Mouse (Mus musculus): ENCODE measurements around the gene Rffl. TPM values are rescaled to one million over a fixed set of nuclear protein-coding genes. Genes with fewer than 3 reads are reported as not detected.

The Rffl gene
- polyA plus RNA-seq, 1 experiment from 2014 or later = 5.0 TPM

GRCm38 (mm10) chr11:82904952-82905351, 33.9 kb upstream of the Rffl start:
- WGBS = 79% methylated on average over 7 of the region's 8 CpGs
- H3K4me1 ChIP-seq (replicated peaks; ENCODE audit: control insufficient read depth, insufficient read depth, low read length) = peaks cover 7% of the 10 kb centered on the region
- DNase-seq (ENCODE audit: low spot score) = no peak
- peaks cover 62% of the 10 kb centered on the region for H3K36me3 ChIP-seq (replicated peaks; ENCODE audit: control insufficient read depth, insufficient read depth)
- H3K4me3 ChIP-seq (replicated peaks; ENCODE audit: low read length) = no peak overlapping the region
- no peak overlapping the region for H3K4me2 ChIP-seq (replicated peaks)
- no peak overlapping the region for H3K27ac ChIP-seq
- no peak overlapping the region for H3K9ac ChIP-seq
- ATAC-seq (ENCODE audit: low FRiP score) = no peak
- no peaks in the 10 kb centered on the region for H3K27me3 ChIP-seq (ENCODE audit: control insufficient read depth, insufficient read depth, low read length)
- H3K9me3 ChIP-seq (ENCODE audit: control insufficient read depth, low read length) = no peaks in the 10 kb centered on the region

DNA sequence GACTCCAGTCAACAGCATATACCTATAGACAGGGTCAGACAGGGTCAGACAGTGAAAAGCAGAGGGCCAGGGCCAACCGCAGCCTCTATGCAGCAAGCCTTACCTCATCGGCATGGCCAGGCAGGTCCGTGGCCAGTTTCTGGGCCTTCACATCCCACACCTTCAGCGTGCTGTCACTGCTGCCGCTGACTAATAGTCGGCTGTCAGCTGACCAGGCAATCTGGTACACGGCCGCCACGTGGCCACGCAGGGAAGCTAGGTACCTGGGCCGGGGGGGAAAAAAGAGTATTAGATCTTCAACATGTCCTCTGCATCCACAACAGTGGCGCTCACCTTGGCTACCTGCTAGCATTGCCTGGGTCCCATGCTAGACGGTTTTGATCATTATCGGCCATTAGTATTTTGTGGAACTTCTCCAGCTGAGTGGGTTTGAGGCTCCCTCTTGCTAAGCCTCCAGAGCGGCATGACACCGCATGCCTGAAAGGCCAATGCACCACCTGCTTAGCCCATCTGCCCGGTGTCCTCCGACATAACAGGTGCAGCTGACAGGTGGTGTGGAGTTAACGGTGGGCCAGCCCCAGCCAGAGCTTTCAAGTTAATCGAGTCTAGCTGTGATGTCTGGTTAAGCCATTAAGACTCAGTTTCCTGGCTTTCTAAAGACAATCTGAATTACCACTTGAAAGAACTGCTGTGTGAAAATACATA, 30.7 kb upstream of the Rffl start:
- H3K36me3 ChIP-seq (replicated peaks; ENCODE audit: control insufficient read depth, insufficient read depth) = peaks cover 89% of the 10 kb centered on the region
- ATAC-seq (ENCODE audit: low FRiP score) (no peak), DNase-seq (ENCODE audit: low spot score) (no peak)
- H3K4me2 ChIP-seq (replicated peaks) = no peak overlapping the region
- H3K27ac ChIP-seq = no peak overlapping the region
- H3K9me3 ChIP-seq (ENCODE audit: control insufficient read depth, low read length) = no peaks in the 10 kb centered on the region
- no peaks in the 10 kb centered on the region for H3K27me3 ChIP-seq (ENCODE audit: control insufficient read depth, insufficient read depth, low read length)
- WGBS = 91% methylated on average over 20 of the region's 20 CpGs
- no peak overlapping the region for H3K9ac ChIP-seq
- no peak overlapping the region for H3K4me3 ChIP-seq (replicated peaks; ENCODE audit: low read length)
- no peaks in the 10 kb centered on the region for H3K4me1 ChIP-seq (replicated peaks; ENCODE audit: control insufficient read depth, insufficient read depth, low read length)

DNA sequence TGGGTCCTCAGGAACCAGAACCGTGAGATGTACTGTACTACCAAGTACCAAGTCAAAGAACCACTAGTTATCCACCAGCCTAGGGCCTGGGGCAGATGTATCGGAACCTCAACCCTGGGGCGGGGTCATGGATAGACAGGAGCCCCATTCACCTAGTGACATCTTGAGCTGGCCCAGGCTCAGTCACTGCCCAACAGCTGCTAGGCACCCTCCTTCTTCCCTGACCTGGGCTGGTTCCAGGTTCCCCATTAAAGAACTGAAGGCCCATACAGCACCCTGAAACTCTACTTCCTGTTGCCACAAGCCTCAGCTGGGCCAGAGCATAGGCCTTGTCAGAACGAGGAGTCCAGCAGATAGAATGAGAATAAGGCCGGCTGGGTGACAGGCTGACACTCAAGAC, 28.7 kb upstream of the Rffl start:
- H3K27me3 ChIP-seq (ENCODE audit: control insufficient read depth, insufficient read depth, low read length) = no peaks in the 10 kb centered on the region
- H3K4me3 ChIP-seq (replicated peaks; ENCODE audit: low read length) = no peak overlapping the region
- DNase-seq (ENCODE audit: low spot score) (no peak), ATAC-seq (ENCODE audit: low FRiP score) (no peak)
- no peak overlapping the region for H3K27ac ChIP-seq
- H3K36me3 ChIP-seq (replicated peaks; ENCODE audit: control insufficient read depth, insufficient read depth) = peaks cover 74% of the 10 kb centered on the region
- H3K4me1 ChIP-seq (replicated peaks; ENCODE audit: control insufficient read depth, insufficient read depth, low read length) = no peaks in the 10 kb centered on the region
- H3K4me2 ChIP-seq (replicated peaks) = no peak overlapping the region
- 96% methylated on average over 5 of the region's 5 CpGs for WGBS
- no peaks in the 10 kb centered on the region for H3K9me3 ChIP-seq (ENCODE audit: control insufficient read depth, low read length)
- no peak overlapping the region for H3K9ac ChIP-seq

DNA sequence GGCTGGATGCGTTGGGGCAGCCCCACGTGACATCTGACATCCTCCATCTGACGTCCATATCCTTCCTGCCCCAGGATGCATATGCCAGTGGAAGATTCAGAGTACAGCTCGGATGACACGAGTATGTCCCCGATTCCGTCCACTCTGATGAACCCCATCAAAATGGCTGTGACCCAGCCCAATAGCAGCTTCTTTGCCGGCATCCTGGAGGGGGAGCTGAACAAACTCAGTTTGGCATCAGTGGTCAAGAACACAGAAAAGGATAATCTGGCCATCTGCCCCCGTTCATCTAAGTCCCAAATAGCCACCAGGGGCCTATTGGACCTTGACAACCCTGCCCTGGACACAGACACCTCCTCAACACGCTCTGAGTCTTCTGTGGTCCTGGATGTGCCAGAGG, 26.5 kb upstream of the Rffl start:
- Histone ChIP-seq H3K4me3 (replicated peaks; ENCODE audit: low read length) (no peak overlapping the region), H3K27ac (no peak overlapping the region), H3K36me3 (replicated peaks; ENCODE audit: control insufficient read depth, insufficient read depth) (peaks cover 52% of the 10 kb centered on the region), H3K27me3 (ENCODE audit: control insufficient read depth, insufficient read depth, low read length) (no peaks in the 10 kb centered on the region), H3K9ac (no peak overlapping the region), H3K4me2 (replicated peaks) (no peak overlapping the region), H3K9me3 (ENCODE audit: control insufficient read depth, low read length) (no peaks in the 10 kb centered on the region), H3K4me1 (replicated peaks; ENCODE audit: control insufficient read depth, insufficient read depth, low read length) (no peaks in the 10 kb centered on the region)
- 88% methylated on average over 10 of the region's 10 CpGs for WGBS
- ATAC-seq (ENCODE audit: low FRiP score) (no peak), DNase-seq (ENCODE audit: low spot score) (no peak)

DNA sequence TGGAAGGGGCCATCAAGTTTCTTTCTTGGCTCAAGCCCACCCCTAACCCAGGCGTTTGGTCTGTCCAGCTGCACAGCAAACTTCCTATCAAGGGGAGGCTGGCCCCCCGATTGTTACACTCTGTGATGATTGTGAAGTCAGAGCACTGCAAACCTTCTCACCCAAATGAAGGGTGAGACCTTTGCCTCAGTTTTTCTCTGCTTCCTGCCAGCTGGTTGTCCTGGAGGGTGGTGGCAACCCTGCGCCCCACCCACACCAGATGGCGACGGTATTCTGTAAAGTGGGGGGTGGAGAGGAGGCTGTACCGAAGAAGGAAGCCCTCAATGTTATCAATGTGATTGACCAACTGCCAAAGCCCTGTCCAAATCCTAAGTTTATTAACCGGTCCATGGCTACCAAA, 20.9 kb upstream of the Rffl start, which contains the start of gene Fndc8:
Gene Fndc8, plus strand, starts transcription at position 189 of the 400 bp plus-strand sequence.
- ATAC-seq (ENCODE audit: low FRiP score) = no peak
- Histone ChIP-seq H3K4me2 (replicated peaks) (no peak within 1 kb of the TSS), H3K4me3 (replicated peaks; ENCODE audit: low read length) (no peak within 1 kb of the TSS), H3K36me3 (replicated peaks; ENCODE audit: control insufficient read depth, insufficient read depth) (0 out of 2 replicates have a peak, but pooled peaks cover under 1% of the 10 kb centered on the region), H3K9ac (no peak within 1 kb of the TSS), H3K27me3 (ENCODE audit: control insufficient read depth, insufficient read depth, low read length) (0 out of 2 replicates have a peak, but pooled peaks cover 6% of the 10 kb centered on the region), H3K27ac (no peak within 1 kb of the TSS), H3K4me1 (replicated peaks; ENCODE audit: control insufficient read depth, insufficient read depth, low read length) (peaks cover 18% of the 10 kb centered on the region), H3K9me3 (ENCODE audit: control insufficient read depth, low read length) (no peaks in the 10 kb centered on the region)
- 63% methylated on average over 7 of the region's 7 CpGs for WGBS
- no peak for DNase-seq (ENCODE audit: low spot score)

DNA sequence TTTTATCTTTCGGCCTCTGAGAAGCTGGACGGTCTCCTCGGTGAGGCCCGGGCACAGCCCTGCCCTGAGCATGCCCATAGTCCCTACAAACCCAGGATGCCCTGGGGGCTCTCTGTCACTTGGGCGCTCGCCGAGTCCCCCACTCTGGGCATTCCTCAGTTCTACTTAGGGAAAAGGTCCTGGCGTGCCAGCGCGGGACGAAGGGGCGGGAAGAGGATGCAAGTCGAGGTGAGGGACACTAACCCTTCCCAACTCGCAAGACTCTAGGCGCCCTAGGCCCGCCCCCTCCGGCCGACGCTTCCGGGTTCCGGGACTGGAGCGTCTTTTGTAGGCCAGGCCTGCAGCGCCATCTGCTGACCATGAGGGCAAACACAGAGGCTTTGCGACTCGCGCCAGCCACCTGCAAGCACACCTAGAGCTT, 19.3 kb upstream of the Rffl start, which contains the start of gene Rad51d:
Gene Rad51d, minus strand, starts transcription at position 273 of the 421 bp plus-strand sequence.
- H3K4me2 ChIP-seq (replicated peaks) = peak within 1 kb of the TSS; percentile 94
- H3K4me3 ChIP-seq (replicated peaks; ENCODE audit: low read length) = peak within 1 kb of the TSS; percentile 55
- ATAC-seq (ENCODE audit: low FRiP score) (peak; percentile 86), DNase-seq (ENCODE audit: low spot score) (peak; percentile 96)
- 0 out of 2 replicates have a peak, but pooled peaks cover 6% of the 10 kb centered on the region for H3K27me3 ChIP-seq (ENCODE audit: control insufficient read depth, insufficient read depth, low read length)
- WGBS = under 1% methylated on average over 26 of the region's 26 CpGs
- no peaks in the 10 kb centered on the region for H3K9me3 ChIP-seq (ENCODE audit: control insufficient read depth, low read length)
- no peaks in the 10 kb centered on the region for H3K36me3 ChIP-seq (replicated peaks; ENCODE audit: control insufficient read depth, insufficient read depth)
- H3K27ac ChIP-seq = peak within 1 kb of the TSS; percentile 9; the same call in 1 of the 2 replicates
- H3K9ac ChIP-seq = peak within 1 kb of the TSS; percentile 57
- peaks cover 18% of the 10 kb centered on the region for H3K4me1 ChIP-seq (replicated peaks; ENCODE audit: control insufficient read depth, insufficient read depth, low read length)

GRCm38 (mm10) chr11:82889524-82890341, 18.7 kb upstream of the Rffl start:
- Histone ChIP-seq H3K27ac (peak overlapping the region; percentile 9; the same call in 1 of the 2 replicates), H3K4me1 (replicated peaks; ENCODE audit: control insufficient read depth, insufficient read depth, low read length) (peaks cover 18% of the 10 kb centered on the region), H3K36me3 (replicated peaks; ENCODE audit: control insufficient read depth, insufficient read depth) (no peaks in the 10 kb centered on the region), H3K9me3 (ENCODE audit: control insufficient read depth, low read length) (no peaks in the 10 kb centered on the region), H3K4me2 (replicated peaks) (peak overlapping the region; percentile 94), H3K9ac (peak overlapping the region; percentile 57), H3K27me3 (ENCODE audit: control insufficient read depth, insufficient read depth, low read length) (0 out of 2 replicates have a peak, but pooled peaks cover 6% of the 10 kb centered on the region), H3K4me3 (replicated peaks; ENCODE audit: low read length) (peak overlapping the region; percentile 55)
- ATAC-seq (ENCODE audit: low FRiP score) = peak; percentile 59
- DNase-seq (ENCODE audit: low spot score) = peak; percentile 37
- WGBS = 9% methylated on average over 30 of the region's 31 CpGs

GRCm38 (mm10) chr11:82888491-82888946, 17.5 kb upstream of the Rffl start:
- WGBS = 40% methylated on average over 10 of the region's 10 CpGs
- 0 out of 2 replicates have a peak, but pooled peaks have one; percentile 35 for ATAC-seq (ENCODE audit: low FRiP score)
- H3K9ac ChIP-seq = peak overlapping the region; percentile 16; the same call in 1 of the 2 replicates

DNA sequence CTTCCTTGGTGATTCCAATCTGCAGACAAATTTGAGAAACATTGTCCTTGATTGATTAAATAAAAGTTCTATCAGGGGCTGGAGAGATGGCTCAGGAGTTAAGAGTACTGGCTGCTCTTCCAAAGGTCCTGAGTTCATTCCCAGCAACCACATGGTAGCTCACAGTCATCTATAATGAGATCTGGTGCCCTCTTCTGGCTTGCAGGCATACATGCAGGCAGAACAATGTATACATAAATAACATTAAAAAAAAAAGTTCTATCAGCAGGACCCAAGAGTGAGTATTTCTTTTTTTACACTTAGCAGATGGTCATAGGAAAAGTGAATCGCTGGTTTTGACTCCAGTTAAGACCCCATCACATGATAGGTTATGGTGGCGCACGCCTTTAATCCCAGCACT, 15.5 kb upstream of the Rffl start:
- H3K4me2 ChIP-seq (replicated peaks) = no peak overlapping the region
- ATAC-seq (ENCODE audit: low FRiP score) = no peak
- no peak overlapping the region for H3K9ac ChIP-seq
- H3K9me3 ChIP-seq (ENCODE audit: control insufficient read depth, low read length) = no peaks in the 10 kb centered on the region
- H3K36me3 ChIP-seq (replicated peaks; ENCODE audit: control insufficient read depth, insufficient read depth) = no peaks in the 10 kb centered on the region
- WGBS = 88% methylated on average over 3 of the region's 3 CpGs
- DNase-seq (ENCODE audit: low spot score) = no peak
- peaks cover 18% of the 10 kb centered on the region for H3K4me1 ChIP-seq (replicated peaks; ENCODE audit: control insufficient read depth, insufficient read depth, low read length)
- H3K4me3 ChIP-seq (replicated peaks; ENCODE audit: low read length) = no peak overlapping the region
- no peaks in the 10 kb centered on the region for H3K27me3 ChIP-seq (ENCODE audit: control insufficient read depth, insufficient read depth, low read length)
- no peak overlapping the region for H3K27ac ChIP-seq

More at GRCm38 (mm10) chr11:82888491-82888946, 17.5 kb upstream of the Rffl start:
- peak; percentile 57 for DNase-seq (ENCODE audit: low spot score)
- H3K27me3 ChIP-seq (ENCODE audit: control insufficient read depth, insufficient read depth, low read length) = 0 out of 2 replicates have a peak, but pooled peaks cover 6% of the 10 kb centered on the region
- H3K4me1 ChIP-seq (replicated peaks; ENCODE audit: control insufficient read depth, insufficient read depth, low read length) = peaks cover 18% of the 10 kb centered on the region
- no peaks in the 10 kb centered on the region for H3K9me3 ChIP-seq (ENCODE audit: control insufficient read depth, low read length)
- H3K27ac ChIP-seq = no peak overlapping the region
- H3K36me3 ChIP-seq (replicated peaks; ENCODE audit: control insufficient read depth, insufficient read depth) = no peaks in the 10 kb centered on the region
- H3K4me2 ChIP-seq (replicated peaks) = peak overlapping the region; percentile 94
- no peak overlapping the region for H3K4me3 ChIP-seq (replicated peaks; ENCODE audit: low read length)

Data from hindbrain, embryonic 14.5 days (tissue).